Mouse (Mus musculus) MEL (cell line): Measurements from ENCODE around the gene Rrad. TPM values are rescaled to one million over a fixed set of nuclear protein-coding genes. Genes with fewer than 3 reads are reported as not detected.

Experiments used
- DNase-seq: peaks from one replicate; pipeline ENCODE4 v3.0.0; 2011; ENCODE audit warnings: low read depth, low spot score
- H3K27ac ChIP-seq: 2 replicates; pipeline ENCODE4 v1.5.1; 2012; ENCODE audit warnings: low read depth, mild to moderate bottlenecking, control low read depth, low read length, moderate library complexity; ENCODE audit not compliant: control insufficient read depth
- H3K27me3 ChIP-seq, 2 experiments: fragments of 150-350 bp in 1 of 2; sonication (generic) in 1 of 2; 2 replicates each; pipeline ENCODE4 v1.6.1; 2012; ENCODE audit warnings: low read length in 2 of 2, mild to moderate bottlenecking in 2 of 2, improper control_type of control experiment in 1 of 2, moderate library complexity in 1 of 2; ENCODE audit not compliant: insufficient read depth in 2 of 2, control insufficient read depth in 1 of 2
- H3K36me3 ChIP-seq, 2 experiments: 2 replicates each; pipeline ENCODE4 v1.6.1; 2012 to 2014; ENCODE audit warnings: low read length in 2 of 2, improper control_type of control experiment in 1 of 2, inconsistent platforms in 1 of 2, mild to moderate bottlenecking in 1 of 2; ENCODE audit not compliant: insufficient read depth in 2 of 2, control insufficient read depth in 1 of 2
- H3K4me1 ChIP-seq, 2 experiments: fragments of 150-350 bp in 1 of 2; sonication (generic) in 1 of 2; 2 replicates each; pipeline ENCODE4 v1.6.1; 2012; ENCODE audit warnings: low read length in 2 of 2, improper control_type of control experiment in 1 of 2, mild to moderate bottlenecking in 1 of 2; ENCODE audit not compliant: insufficient read depth in 2 of 2, control insufficient read depth in 1 of 2
- H3K4me3 ChIP-seq, 2 experiments: fragments of 150-350 bp in 1 of 2; sonication (generic) in 1 of 2; 2 replicates each; pipeline ENCODE4 v1.5.1; 2012; ENCODE audit warnings: low read depth in 2 of 2, low read length in 2 of 2, mild to moderate bottlenecking in 2 of 2, moderate library complexity in 2 of 2, control low read depth in 1 of 2, improper control_type of control experiment in 1 of 2; ENCODE audit not compliant: control insufficient read depth in 1 of 2, insufficient read depth in 1 of 2
- H3K79me2 ChIP-seq: 2 replicates; pipeline ENCODE4 v1.6.1; 2012; ENCODE audit warnings: mild to moderate bottlenecking, low read length, moderate library complexity; ENCODE audit not compliant: control insufficient read depth, poor library complexity, insufficient read depth
- H3K9ac ChIP-seq: 2 replicates; pipeline ENCODE4 v1.6.1; 2012; ENCODE audit warnings: low read depth, mild to moderate bottlenecking, control low read depth, low read length, moderate library complexity; ENCODE audit not compliant: control insufficient read depth, poor library complexity, severe bottlenecking
- H3K9me3 ChIP-seq: fragments of 150-350 bp; sonication (generic); replicated peaks from 2 replicates; pipeline ENCODE4 v1.6.1; 2012; ENCODE audit warnings: mild to moderate bottlenecking, low read length, improper control_type of control experiment, moderate library complexity; ENCODE audit not compliant: insufficient read depth
- BHLHE40 ChIP-seq: IDR thresholded peaks from 2 replicates; pipeline ENCODE4 v1.6.1; 2012; ENCODE audit warnings: low read depth, mild to moderate bottlenecking, inconsistent platforms, low read length, improper control_type of control experiment, borderline replicate concordance
- CHD2 ChIP-seq: IDR thresholded peaks from 2 replicates; pipeline ENCODE4 v1.6.1; 2011; ENCODE audit warnings: low read length, improper control_type of control experiment
- CTCF ChIP-seq, 3 experiments: IDR thresholded peaks in 2 of 3; conservative IDR thresholded peaks in 1 of 3; 2 replicates each; pipeline ENCODE4 v1.5.1; 2011 to 2012; ENCODE audit warnings: low read length in 3 of 3, low read depth in 2 of 3, mild to moderate bottlenecking in 2 of 3, improper control_type of control experiment in 1 of 3, inconsistent platforms in 1 of 3, mixed read lengths in 1 of 3, moderate library complexity in 1 of 3; ENCODE audit not compliant: control insufficient read depth in 1 of 3, insufficient read depth in 1 of 3, poor library complexity in 1 of 3, severe bottlenecking in 1 of 3
- E2F4 ChIP-seq: IDR thresholded peaks from 2 replicates; pipeline ENCODE4 v1.6.1; 2011; ENCODE audit warnings: low read depth, low read length, improper control_type of control experiment, borderline replicate concordance
- ELF1 ChIP-seq: IDR thresholded peaks from 2 replicates; pipeline ENCODE4 v1.6.1; 2014; ENCODE audit warnings: low read depth, mild to moderate bottlenecking, inconsistent platforms, low read length, improper control_type of control experiment, moderate library complexity
- EP300 ChIP-seq, 2 experiments: IDR thresholded peaks; 2 replicates each; pipeline ENCODE4 v1.6.1; 2011; ENCODE audit warnings: improper control_type of control experiment in 2 of 2, low read length in 2 of 2, low read depth in 1 of 2, mild to moderate bottlenecking in 1 of 2
- MAX ChIP-seq: IDR thresholded peaks from 2 replicates; pipeline ENCODE4 v1.6.1; 2011; ENCODE audit warnings: low read length, improper control_type of control experiment
- MAZ ChIP-seq: IDR thresholded peaks from 2 replicates; pipeline ENCODE4 v1.6.1; 2012; ENCODE audit warnings: low read depth, mild to moderate bottlenecking, inconsistent platforms, low read length, improper control_type of control experiment
- MYB ChIP-seq: IDR thresholded peaks from 2 replicates; pipeline ENCODE4 v1.6.1; 2011; ENCODE audit warnings: mild to moderate bottlenecking, low read depth, low read length, improper control_type of control experiment
- MYC ChIP-seq: IDR thresholded peaks from 2 replicates; pipeline ENCODE4 v1.6.1; 2011; ENCODE audit warnings: low read depth, mild to moderate bottlenecking, low read length, improper control_type of control experiment, moderate library complexity
- NRF1 ChIP-seq: IDR thresholded peaks from 2 replicates; pipeline ENCODE4 v1.6.1; 2014; ENCODE audit warnings: low read depth, mild to moderate bottlenecking, inconsistent platforms, low read length, improper control_type of control experiment, moderate library complexity; ENCODE audit not compliant: poor library complexity, insufficient read depth, severe bottlenecking
- RAD21 ChIP-seq: IDR thresholded peaks from 2 replicates; pipeline ENCODE4 v1.6.1; 2011; ENCODE audit warnings: mild to moderate bottlenecking, low read depth, low read length, improper control_type of control experiment
- RCOR1 ChIP-seq: IDR thresholded peaks from 2 replicates; pipeline ENCODE4 v1.6.1; 2012; ENCODE audit warnings: low read depth, mild to moderate bottlenecking, inconsistent platforms, low read length, improper control_type of control experiment
- SIN3A ChIP-seq: IDR thresholded peaks from 2 replicates; pipeline ENCODE4 v1.6.1; 2012; ENCODE audit warnings: low read length, improper control_type of control experiment, inconsistent platforms
- USF2 ChIP-seq, 2 experiments: IDR thresholded peaks; 2 replicates each; pipeline ENCODE4 v1.6.1; 2011 to 2012; ENCODE audit warnings: improper control_type of control experiment in 2 of 2, low read length in 2 of 2, borderline replicate concordance in 1 of 2, inconsistent platforms in 1 of 2, low read depth in 1 of 2, mild to moderate bottlenecking in 1 of 2; ENCODE audit not compliant: insufficient read depth in 1 of 2
- polyA plus RNA-seq, 2 experiments: library from polyadenylated mRNA; stranded (reverse) in 1 of 2; unstranded in 1 of 2; fragments of >175 nt in 1 of 2; fragments of >200 nt in 1 of 2; gene quantifications; 2 replicates each; pipeline versions ENCODE4 v1.2.1 to v1.2.4; 2012; ENCODE audit warnings: low replicate concordance in 2 of 2, low read depth in 1 of 2; ENCODE audit not compliant: insufficient read length in 2 of 2, insufficient read depth in 1 of 2, missing spikeins in 1 of 2
- total RNA-seq: library from RNA; depleted of rRNA; stranded (reverse); fragments of 300-350 nt; gene quantifications from 2 replicates; pipeline ENCODE4 v1.2.3, GENCODE M21; 2012

The Rrad gene
- total and polyA plus RNA-seq, 3 experiments = 8.9 to 9.4 TPM; not detected in 1

DNA sequence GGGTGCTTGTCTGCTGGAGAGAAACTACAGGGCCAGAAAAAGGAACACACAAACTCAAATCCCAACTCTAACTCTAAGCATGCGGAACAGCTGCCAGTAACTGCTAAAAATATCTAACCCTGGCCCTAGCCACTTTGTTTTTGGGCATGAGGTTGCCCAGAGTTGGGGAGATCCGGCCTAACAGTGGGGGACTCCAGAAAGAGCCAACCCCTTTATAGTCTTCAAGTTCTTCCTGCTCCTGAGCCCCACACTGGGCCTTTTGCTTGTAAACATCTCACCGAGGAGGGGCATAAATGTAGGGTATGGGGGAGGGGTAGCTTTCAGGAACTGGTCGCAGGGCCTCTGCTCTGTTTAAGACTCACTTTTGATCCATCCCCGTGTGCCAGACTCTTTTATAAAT, 848 bp upstream of the Rrad start:
- Histone ChIP-seq H3K9me3 (no peaks in the 10 kb centered on the region), H3K79me2 (no peaks in the 10 kb centered on the region), H3K27ac (peak overlapping the region; percentile 33; the same call in 1 of the 2 replicates), H3K36me3 (peaks cover 0 to 8% of the 10 kb centered on the region in 2 experiments; a peak in 2 of 4 replicates), H3K4me1 (peaks cover 6 to 20% of the 10 kb centered on the region in 2 experiments), H3K4me3 (no peak overlapping the region), H3K9ac (peak overlapping the region; percentile 39; the same call in 1 of the 2 replicates), H3K27me3 (no peaks in the 10 kb centered on the region)
- DNase-seq = no peak
- TF ChIP-seq MAX = no peak
- no peak for TF ChIP-seq RAD21
- no peak for TF ChIP-seq CHD2
- TF ChIP-seq EP300 (IDR thresholded peaks at IDR 0.05; ENCODE audit: low read depth in 1 of 2, low read length in 2 of 2) = no peak
- no peak for TF ChIP-seq USF2 (IDR thresholded peaks at IDR 0.05; ENCODE audit: borderline replicate concordance in 1 of 2, insufficient read depth in 1 of 2, low read depth in 1 of 2, low read length in 2 of 2)
- no peak for TF ChIP-seq MYB
- no peak for TF ChIP-seq RCOR1
- TF ChIP-seq ELF1 = no peak
- no peak for TF ChIP-seq BHLHE40

DNA sequence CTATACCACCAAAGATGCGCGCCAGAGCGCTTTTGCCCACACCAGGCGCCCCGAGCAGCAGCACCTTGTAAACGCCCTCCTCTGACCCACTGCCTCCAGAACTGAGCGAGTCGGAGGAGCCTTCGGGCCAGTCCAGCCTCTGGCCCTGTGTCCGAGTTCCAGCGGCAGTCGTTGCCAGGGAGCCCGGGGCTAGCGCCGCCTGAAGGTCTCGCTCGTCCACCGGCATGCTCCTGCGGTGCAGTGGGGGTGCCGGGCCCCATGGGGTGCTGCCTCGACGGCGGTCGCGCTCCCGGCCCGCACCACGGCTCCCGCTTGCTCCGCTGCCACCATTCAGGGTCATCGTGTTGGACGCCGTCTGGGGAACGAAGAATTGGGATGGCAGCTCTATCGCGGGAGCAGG, 553 bp downstream of the Rrad start:
- DNase-seq = peak; percentile 51
- Histone ChIP-seq H3K4me3 (peak overlapping the region; percentile 50 to 91), H3K36me3 (peaks cover 0 to 10% of the 10 kb centered on the region in 2 experiments; a peak in 2 of 4 replicates), H3K27ac (peak overlapping the region; percentile 40), H3K4me1 (peaks cover 6 to 20% of the 10 kb centered on the region in 2 experiments), H3K9me3 (no peaks in the 10 kb centered on the region), H3K79me2 (no peaks in the 10 kb centered on the region), H3K27me3 (no peaks in the 10 kb centered on the region), H3K9ac (peak overlapping the region; percentile 46)
- TF ChIP-seq NRF1 = no peak
- 0 out of 2 replicates have a peak, but pooled peaks have one; percentile 2 for TF ChIP-seq SIN3A
- no peak for TF ChIP-seq RCOR1
- TF ChIP-seq CTCF (IDR thresholded peaks at IDR 0.05 in 2 of 3, conservative IDR thresholded peaks at IDR 0.05 in 1 of 3; ENCODE audit: control insufficient read depth in 1 of 3, insufficient read depth in 1 of 3, low read depth in 2 of 3, low read length in 3 of 3, poor library complexity in 1 of 3, severe bottlenecking in 1 of 3) = peak in 2 of 3 experiments; percentile 1 to 2; a peak in 1 of 6 replicates

- H3K36me3 ChIP-seq = peaks cover 0 to 10% of the 10 kb centered on the region in 2 experiments; a peak in 2 of 4 replicates
- TF ChIP-seq MAZ (peak; percentile 62; the same call in 1 of the 2 replicates), E2F4 (no peak), MYC (no peak), SIN3A (peak; percentile 67)
- TF ChIP-seq, all 39 proteins: peak for 2
- Histone ChIP-seq H3K9me3 (no peaks in the 10 kb centered on the region), H3K27ac (peak overlapping the region; percentile 40), H3K4me1 (peaks cover 6 to 20% of the 10 kb centered on the region in 2 experiments), H3K79me2 (no peaks in the 10 kb centered on the region), H3K4me3 (peak overlapping the region; percentile 50 to 91), H3K9ac (peak overlapping the region; percentile 46), H3K27me3 (no peaks in the 10 kb centered on the region)
- peak; percentile 50 for DNase-seq
Measured at GRCm38 (mm10) chr8:104630111-104630479, 1.0 kb downstream of the Rrad start.
